Mouse (Mus musculus) left cerebral cortex, adult 8-10 months (tissue): ENCODE results near the gene Pdcl3. TPM values are rescaled to one million over a fixed set of nuclear protein-coding genes. Genes with fewer than 3 reads are reported as not detected.
A peak's percentile ranks its signal among the peaks of the same experiment; 100 is the strongest.

ENCODE experiments used
- DNase-seq, 2 experiments: peaks; one replicate each; pipeline ENCODE4 v3.0.0; 2022; ENCODE audit warnings: low spot score in 2 of 2
- total RNA-seq, 4 experiments: library from RNA; stranded (reverse); gene quantifications; 2 replicates each; pipeline ENCODE4 v1.2.4; 2022

Pdcl3 gene
- total RNA-seq: 10 to 100 TPM; 34.3 to 37.5 (median 34.4) TPM

GRCm38 (mm10) chr1:38985308-38985707 lies at the start of gene Pdcl3:
TSS of gene Pdcl3 (plus strand) at chr1:38985608.
- DNase-seq: no peak

- peak in 1 of 2 experiments; percentile 7 for DNase-seq
Measured at GRCm38 (mm10) chr1:38936780-38937179, 48.6 kb upstream of the Pdcl3 start.

GRCm38 (mm10) chr1:38938849-38939248 lies 46.6 kb upstream of the Pdcl3 start, which contains the start of gene Nms:
TSS of gene Nms (plus strand) at chr1:38939149.
- no peak for DNase-seq

DNA sequence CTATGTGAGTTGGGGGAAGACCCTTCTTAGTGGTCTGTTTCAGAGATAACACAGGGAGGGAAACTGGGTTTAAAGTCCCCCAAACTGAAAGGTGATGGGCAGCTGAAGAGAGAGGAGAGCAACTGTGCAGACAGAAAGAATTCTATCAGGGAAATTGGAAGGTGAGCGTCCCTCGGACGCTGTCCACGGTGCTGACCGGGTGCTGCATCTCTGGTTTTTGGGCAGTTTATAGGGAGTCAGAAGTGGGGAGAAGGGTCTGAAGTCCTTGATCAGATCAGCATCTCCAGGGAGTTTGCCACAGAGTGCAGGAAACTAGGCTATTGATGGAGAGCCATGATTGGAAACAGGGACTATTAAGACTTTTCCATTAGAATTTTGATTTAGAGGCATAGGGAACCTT lies 45.8 kb upstream of the Pdcl3 start:
- no peak for DNase-seq

DNA sequence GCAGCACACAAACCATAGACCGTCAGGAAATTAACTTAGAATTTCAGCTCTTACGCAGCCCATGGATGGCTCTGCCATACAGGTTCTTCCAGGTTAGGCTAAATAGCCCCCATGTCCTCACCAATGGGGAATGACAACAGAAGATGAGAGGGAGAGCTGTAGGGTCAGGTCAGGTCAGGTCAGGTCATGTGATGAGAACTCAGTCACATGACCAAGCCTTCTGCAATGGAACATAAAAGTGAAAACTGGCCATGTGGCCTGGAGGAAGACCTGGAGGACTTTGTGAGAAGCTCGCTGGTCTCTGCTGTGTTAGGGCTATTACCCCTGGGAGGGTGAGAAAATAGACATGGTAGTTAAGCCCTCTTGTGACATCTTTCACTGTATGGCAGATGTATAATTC lies 29.0 kb upstream of the Pdcl3 start:
- DNase-seq: no peak

GRCm38 (mm10) chr1:38969116-38969515 lies 16.3 kb upstream of the Pdcl3 start:
- DNase-seq: no peak

GRCm38 (mm10) chr1:38971712-38972111 lies 13.7 kb upstream of the Pdcl3 start:
- no peak for DNase-seq

DNA sequence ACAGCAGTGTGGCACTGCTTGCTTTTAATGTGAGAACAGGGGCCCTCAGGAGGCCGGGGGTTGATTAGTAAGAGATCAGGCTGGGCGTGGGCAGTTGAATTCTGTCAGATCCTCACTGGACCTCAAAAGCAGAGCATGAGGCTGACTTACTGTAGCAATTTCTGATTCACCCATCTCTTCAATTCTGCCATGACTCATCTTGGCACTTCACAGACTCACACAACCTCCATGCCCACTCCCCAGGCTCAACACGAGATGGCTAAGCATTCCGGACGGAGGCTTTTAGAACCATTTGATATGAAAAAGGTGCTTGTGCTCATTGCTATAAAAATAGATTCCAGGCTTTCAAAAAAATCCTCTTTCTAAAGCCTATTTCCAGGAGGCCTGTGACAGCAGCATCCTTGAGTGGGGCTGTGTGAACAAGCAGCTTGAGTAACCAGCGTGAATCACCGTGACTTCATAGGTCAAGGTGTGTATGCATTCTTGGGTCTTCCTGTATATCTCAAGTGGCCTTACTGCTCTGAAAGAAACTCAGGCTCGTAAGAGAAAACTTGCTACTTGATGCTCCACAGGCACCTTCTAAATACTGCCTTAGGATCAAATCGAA lies 12.3 kb upstream of the Pdcl3 start:
- peak in 1 of 2 experiments; percentile 46 for DNase-seq

DNA sequence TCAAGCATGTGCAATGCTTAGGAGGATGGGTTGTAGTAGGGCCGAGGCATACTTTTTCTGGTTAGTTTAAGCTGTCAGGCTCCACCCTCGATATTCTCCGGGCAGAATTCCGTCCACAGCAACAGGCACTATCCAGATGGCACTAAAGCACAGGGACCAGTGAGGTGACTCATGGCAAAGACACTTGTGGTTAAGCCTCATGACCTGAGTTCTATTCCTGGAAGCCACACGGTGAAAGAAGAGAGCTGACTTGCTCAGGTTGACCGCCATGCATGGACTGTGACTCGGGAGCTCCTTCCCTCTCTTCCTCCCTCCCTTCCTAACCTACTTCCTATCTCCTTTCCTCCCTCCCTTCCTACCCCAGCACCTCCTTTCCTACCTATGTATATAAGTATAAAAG lies 5.5 kb upstream of the Pdcl3 start:
- no peak for DNase-seq

- no peak for DNase-seq
Measured at GRCm38 (mm10) chr1:38983870-38984269, 1.5 kb upstream of the Pdcl3 start.

DNA sequence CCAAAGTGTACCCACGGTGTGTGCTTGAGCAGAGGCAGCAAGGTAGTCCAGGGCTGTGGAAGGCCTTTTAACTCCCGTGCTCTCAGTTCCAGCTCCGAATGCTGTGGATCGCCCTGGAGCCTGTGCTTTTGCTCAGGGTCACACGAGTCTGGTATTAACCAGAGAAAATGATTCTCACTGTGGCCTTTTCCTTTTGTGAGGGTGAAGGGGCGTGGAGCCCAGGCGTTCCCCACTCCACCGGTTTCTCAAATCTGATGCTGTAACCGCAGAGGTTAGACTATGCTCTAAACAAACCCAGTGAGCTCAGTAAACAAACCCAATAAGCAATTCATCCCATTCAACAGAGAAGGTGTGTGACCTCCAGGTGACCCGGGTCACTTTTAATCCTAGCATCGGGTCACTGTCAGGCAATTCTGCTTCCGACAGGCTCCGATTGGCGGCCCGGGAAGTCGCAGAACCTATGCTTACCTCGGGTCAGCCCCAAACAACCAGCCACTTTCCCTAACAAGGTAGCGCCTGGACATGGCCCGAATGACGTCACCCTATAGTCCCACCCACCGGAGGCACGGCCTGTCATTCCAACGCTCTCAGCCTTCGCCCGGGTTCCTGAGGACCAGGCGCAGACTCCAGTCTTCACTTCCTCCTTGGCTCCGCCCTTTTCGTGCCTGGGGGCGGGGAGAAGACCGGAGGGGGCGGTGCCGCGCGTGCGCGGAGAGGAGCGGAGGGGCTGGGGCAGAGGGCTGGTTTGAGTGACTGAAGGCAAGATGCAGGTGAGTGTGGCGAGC lies 1.9 kb downstream of the Pdcl3 start:
- DNase-seq: peak; percentile 90 to 96

DNA sequence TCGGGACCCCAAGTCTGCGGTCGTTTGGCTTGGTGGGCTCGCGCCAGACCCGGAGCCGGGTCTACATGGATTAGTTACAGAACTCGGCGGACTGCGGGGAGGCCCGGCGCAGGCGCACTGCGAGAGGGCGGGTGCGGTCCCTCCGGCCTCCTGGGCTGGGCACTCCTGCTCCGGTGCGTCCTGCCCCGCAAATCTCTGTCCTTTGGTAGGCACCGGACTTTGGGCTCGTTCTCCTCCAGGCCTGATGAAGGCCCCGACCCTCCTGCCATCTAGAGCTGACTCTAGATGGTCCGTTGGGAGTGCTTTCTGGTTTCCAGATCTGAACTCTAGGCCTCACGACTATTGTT lies 2.4 kb downstream of the Pdcl3 start:
- DNase-seq: no peak

DNA sequence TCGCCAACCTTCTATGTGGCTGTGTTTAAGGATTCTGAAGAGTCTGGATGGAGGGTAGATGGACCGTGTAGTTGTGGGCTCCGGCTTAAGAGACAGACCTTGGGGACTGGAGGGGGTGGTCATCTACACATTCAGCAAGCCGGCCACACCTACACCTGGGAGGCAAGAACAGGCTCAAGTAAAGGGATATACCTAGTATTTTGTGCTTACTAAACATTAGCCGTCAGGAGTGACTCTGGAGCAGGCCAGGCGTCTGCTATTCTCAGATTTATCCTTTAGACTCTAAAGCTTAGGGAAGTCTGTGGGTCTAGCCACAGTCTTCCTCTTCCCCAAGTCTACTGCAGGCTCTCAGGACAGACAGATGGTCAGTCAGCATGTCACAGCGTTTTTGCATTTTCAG lies 2.9 kb downstream of the Pdcl3 start:
- no peak for DNase-seq

GRCm38 (mm10) chr1:38992365-38992764 lies 7.0 kb downstream of the Pdcl3 start:
- no peak for DNase-seq

DNA sequence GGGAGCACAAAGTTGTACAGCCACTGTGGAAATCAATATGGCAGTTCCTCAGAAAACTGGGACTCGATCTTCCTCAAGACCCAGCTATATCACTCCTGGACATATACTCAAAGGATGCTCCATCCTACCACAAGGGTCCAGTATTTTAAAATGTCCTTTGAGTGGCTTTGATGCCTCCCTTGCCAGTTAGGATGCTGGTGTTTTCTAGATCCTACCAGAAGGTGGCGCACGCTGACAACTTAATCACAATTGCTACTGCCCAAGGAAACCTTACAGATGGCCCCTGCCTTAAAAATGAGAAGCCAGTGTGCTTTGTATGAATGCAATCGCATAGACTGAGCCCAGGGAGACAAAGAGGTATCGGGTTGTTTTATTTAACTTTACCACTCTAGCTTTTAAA lies 15.7 kb downstream of the Pdcl3 start:
- DNase-seq: peak in 1 of 2 experiments; percentile 73

- no peak for DNase-seq
Measured at GRCm38 (mm10) chr1:39005751-39006354, 20.4 kb downstream of the Pdcl3 start.

GRCm38 (mm10) chr1:39006830-39007829 lies 21.7 kb downstream of the Pdcl3 start:
- no peak for DNase-seq

- DNase-seq: peak; percentile 55 to 73
Measured at GRCm38 (mm10) chr1:39010583-39011021, 25.2 kb downstream of the Pdcl3 start.

DNA sequence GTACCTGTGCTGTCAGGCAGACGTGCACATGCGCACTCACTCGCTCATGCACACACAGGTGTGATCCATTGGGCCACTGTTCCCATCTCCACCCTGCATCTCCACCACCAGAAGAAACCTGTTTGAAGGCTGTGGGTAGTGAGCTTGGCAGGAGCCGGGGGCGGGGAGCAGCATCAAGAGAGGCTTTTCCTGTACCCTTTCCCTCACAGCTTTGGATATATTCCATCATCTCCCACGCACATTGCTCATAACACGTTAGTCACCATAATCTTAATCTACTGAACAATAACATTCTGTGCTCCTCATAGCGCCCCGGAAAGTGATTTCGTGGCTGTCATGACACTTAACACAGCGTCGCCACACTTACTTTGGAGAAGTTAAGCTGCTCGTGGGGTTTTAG lies 27.2 kb downstream of the Pdcl3 start:
- DNase-seq: peak in 1 of 2 experiments; percentile 80

DNA sequence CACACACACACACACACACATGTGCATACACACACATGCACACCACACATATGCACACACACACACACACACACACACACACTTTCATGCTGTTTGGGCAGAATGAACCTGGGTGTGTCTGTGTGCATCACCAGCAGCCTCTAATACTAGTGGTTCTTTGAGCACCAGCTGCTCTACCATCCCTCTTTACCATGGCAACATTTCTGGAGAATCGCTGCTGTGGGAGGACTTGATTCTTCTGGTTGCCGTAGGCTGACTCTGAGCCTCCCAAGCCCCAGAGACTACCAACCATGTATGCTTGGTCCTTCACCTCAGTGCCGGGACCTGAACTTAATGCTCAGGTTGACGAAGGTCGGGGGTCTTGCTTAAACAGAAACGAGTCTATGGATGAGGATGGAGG lies 28.4 kb downstream of the Pdcl3 start:
- peak in 1 of 2 experiments; percentile 67 for DNase-seq

GRCm38 (mm10) chr1:39015529-39015928 lies 30.1 kb downstream of the Pdcl3 start:
- DNase-seq: no peak
